10 mouse cellular contexts compared by ENCODE assay signal in genomic region chr4:104643534-104644356, GRCm38 (mm10).
DNase-seq lines count a peak whose midpoint lies in the region; ATAC-seq and TF ChIP-seq lines count a peak whose summit lies in the region.
"Had no signal": no experiment of that assay in that cellular context is flagged by ENCODE, and none has a peak within 500 bp of the region (broad histone marks: within the 10 kb centered on the region; RNA-seq: fewer than 3 reads in every experiment).

No protein-coding gene starts in this region.

- WGBS in midbrain, embryonic 15.5 days: 44% methylated on average over 6 of the region's 6 CpGs
- 67% methylated on average over 6 of the region's 6 CpGs for WGBS in hindbrain, embryonic 14.5 days
- 66% methylated on average over 6 of the region's 6 CpGs for WGBS in thymus, adult 2 months

- H3K4me3 ChIP-seq in midbrain, embryonic 15.5 days: no peak overlapping the region
- H3K4me3 ChIP-seq in hindbrain, embryonic 14.5 days (replicated peaks; ENCODE audit: low read length): no peak overlapping the region
- H3K4me3 ChIP-seq in thymus, adult 2 months (ENCODE audit: control insufficient read depth, insufficient read depth, low read length): no peak overlapping the region
- H3K4me3 ChIP-seq: embryonic facial prominence, embryonic 15.5 days; limb, embryonic 13.5 days had no signal

- DNase-seq in adrenal gland, postnatal 14 days: peak; percentile 4
- DNase-seq in adrenal gland, adult 2 months: no peak
- DNase-seq in cerebellum, postnatal 10 days: peak; percentile 80 to 83
- DNase-seq in layer of hippocampus, adult 8-10 months (ENCODE audit: low spot score in 2 of 2): peak; percentile 67 to 73
- no peak for DNase-seq in hindbrain, embryonic 14.5 days (ENCODE audit: low spot score)
- no peak for DNase-seq in thymus, adult 2 months
- no peak for DNase-seq in neural tube, embryonic 10.5 days (ENCODE audit: extremely low spot score, low spot score)

- no peaks in the 10 kb centered on the region for H3K36me3 ChIP-seq in midbrain, embryonic 15.5 days (replicated peaks)
- H3K36me3 ChIP-seq in hindbrain, embryonic 14.5 days (replicated peaks; ENCODE audit: control insufficient read depth, insufficient read depth): no peaks in the 10 kb centered on the region
- no peaks in the 10 kb centered on the region for H3K36me3 ChIP-seq in thymus, adult 2 months (ENCODE audit: control insufficient read depth, insufficient read depth, low read length)
- H3K36me3 ChIP-seq: embryonic facial prominence, embryonic 15.5 days had no signal

- no peaks in the 10 kb centered on the region for H3K9me3 ChIP-seq in midbrain, embryonic 15.5 days
- no peaks in the 10 kb centered on the region for H3K9me3 ChIP-seq in hindbrain, embryonic 14.5 days (ENCODE audit: control insufficient read depth, low read length)
- H3K9me3 ChIP-seq: embryonic facial prominence, embryonic 15.5 days; limb, embryonic 13.5 days had no signal

- H3K4me2 ChIP-seq in midbrain, embryonic 15.5 days: no peak overlapping the region
- H3K4me2 ChIP-seq in hindbrain, embryonic 14.5 days (replicated peaks): no peak overlapping the region
- H3K4me2 ChIP-seq: embryonic facial prominence, embryonic 15.5 days; limb, embryonic 13.5 days had no signal

- no peak for TF ChIP-seq POLR2A in thymus, adult 2 months (IDR thresholded peaks at IDR 0.05; ENCODE audit: control insufficient read depth, extremely low read depth, insufficient read depth, low read length, poor library complexity)

- H3K4me1 ChIP-seq in midbrain, embryonic 15.5 days: peaks cover 23% of the 10 kb centered on the region
- H3K4me1 ChIP-seq in hindbrain, embryonic 14.5 days (replicated peaks; ENCODE audit: control insufficient read depth, insufficient read depth, low read length): peaks cover 10% of the 10 kb centered on the region; the same call in 1 of the 2 replicates
- no peaks in the 10 kb centered on the region for H3K4me1 ChIP-seq in thymus, adult 2 months (replicated peaks; ENCODE audit: control insufficient read depth, insufficient read depth, low read length)
- H3K4me1 ChIP-seq: embryonic facial prominence, embryonic 15.5 days had no signal

- no peak for TF ChIP-seq CTCF in thymus, adult 2 months (IDR thresholded peaks at IDR 0.05; ENCODE audit: borderline replicate concordance, control insufficient read depth, extremely low read depth, insufficient read depth, low read length, poor library complexity)

- peak; percentile 37 for ATAC-seq in midbrain, embryonic 15.5 days (replicated peaks)
- ATAC-seq in hindbrain, embryonic 14.5 days (ENCODE audit: low FRiP score): no peak

- H3K27ac ChIP-seq in midbrain, embryonic 15.5 days: peak overlapping the region; percentile 55; the same call in 1 of the 2 replicates
- H3K27ac ChIP-seq in hindbrain, embryonic 14.5 days: no peak overlapping the region
- H3K27ac ChIP-seq in thymus, adult 2 months (ENCODE audit: control insufficient read depth, insufficient read depth, low read length): no peak overlapping the region
- H3K27ac ChIP-seq: embryonic facial prominence, embryonic 15.5 days; limb, embryonic 13.5 days had no signal

- H3K9ac ChIP-seq in midbrain, embryonic 15.5 days: no peak overlapping the region
- no peak overlapping the region for H3K9ac ChIP-seq in hindbrain, embryonic 14.5 days
- H3K9ac ChIP-seq: embryonic facial prominence, embryonic 15.5 days; limb, embryonic 13.5 days had no signal

- no peaks in the 10 kb centered on the region for H3K27me3 ChIP-seq in midbrain, embryonic 15.5 days (replicated peaks)
- H3K27me3 ChIP-seq in hindbrain, embryonic 14.5 days (ENCODE audit: control insufficient read depth, insufficient read depth, low read length): no peaks in the 10 kb centered on the region
- no peaks in the 10 kb centered on the region for H3K27me3 ChIP-seq in thymus, adult 2 months (ENCODE audit: control insufficient read depth, insufficient read depth, low read length)
- H3K27me3 ChIP-seq: embryonic facial prominence, embryonic 15.5 days; limb, embryonic 13.5 days had no signal

Comparison
In these comparisons a context has a peak if more than half of its experiments do, and no peak if none do; other contexts are left out.
1. DNase-seq: peak in adrenal gland, postnatal 14 days (single experiment), cerebellum, postnatal 10 days (2 of 2) and layer of hippocampus, adult 8-10 months (2 of 2); none in adrenal gland, adult 2 months (single experiment), hindbrain, embryonic 14.5 days (single experiment), thymus, adult 2 months (single experiment) and neural tube, embryonic 10.5 days (single experiment).